Mouse (Mus musculus) E14TG2a.4 (cell line): ENCODE measurements around the gene Itpr2.

Source experiments
- CTCF ChIP-seq: conservative IDR thresholded peaks from 2 replicates; pipeline ENCODE4 v1.5.1; 2014; ENCODE audit warnings: low read length
- NANOG ChIP-seq: IDR thresholded peaks from 2 replicates; pipeline ENCODE4 v1.6.1; 2014; ENCODE audit warnings: borderline replicate concordance, low read length, mixed read lengths

GRCm38 (mm10) chr6:146082476-146082875 lies 419.5 kb downstream of the Itpr2 start:
- no peak for TF ChIP-seq CTCF
- no peak for TF ChIP-seq NANOG
